Mouse (Mus musculus) Patski (cell line): ENCODE measurements around the gene Fam43a. TPM values are rescaled to one million over a fixed set of nuclear protein-coding genes. Genes with fewer than 3 reads are reported as not detected.

Experiments used
- ATAC-seq: fragments of 100-300 bp; one replicate; pipeline ENCODE4 v1.8.0; 2021
- CTCF ChIA-PET: fragments of 350-600 bp; sonication (Branson Sonifier 250); formaldehyde crosslinking; loops from one replicate; lab custom pipeline; 2022; ENCODE audit warnings: inconsistent platforms; lab: Charles Lee
- POLR2A ChIA-PET: fragments of 350-600 bp; sonication (Branson Sonifier 250); formaldehyde crosslinking; loops from one replicate; lab custom pipeline; 2022; ENCODE audit warnings: antibody characterized with exemption, inconsistent platforms; lab: Charles Lee
- DNase-seq: peaks from one replicate; pipeline ENCODE4 v3.0.0-alpha.2; 2011; ENCODE audit warnings: low read depth, low spot score
- H3K27me3 ChIP-seq: fragments of 371-371 bp; one replicate; pipeline ENCODE4 v1.5.1; 2021
- CTCF ChIP-seq: fragments of 100-300 bp; IDR thresholded peaks from one replicate; pipeline ENCODE4 v1.5.1; 2021
- in situ Hi-C: fragments of 300-500 bp; cut with MboI; formaldehyde crosslinking; loops from 3 replicates; pipeline ENCODE4 v1.11.1; 2018; ENCODE audit warnings: low pct_unique_long_range_greater_than_20kb, mixed read lengths
- polyA plus RNA-seq: library from polyadenylated mRNA; unstranded; gene quantifications from one replicate; pipeline ENCODE4 v1.2.3, GENCODE M21; 2021

Gene Fam43a
- polyA plus RNA-seq, 1 experiment from 2014 or later: 94.0 TPM

GRCm38 (mm10) chr16:30571378-30571777 lies 28.1 kb upstream of the Fam43a start:
- CTCF ChIA-PET: interaction anchor here (1.1 to 1.3 kb wide), 2 partner anchors 10 to 499 kb away, joined by 4 read pairs; no protein-coding TSS in a partner anchor

GRCm38 (mm10) chr16:30572239-30572638 lies 27.3 kb upstream of the Fam43a start:
- H3K27me3 ChIP-seq: no peaks in the 10 kb centered on the region
- in situ Hi-C loops: no loop called here
- ChIA-PET CTCF (interaction anchor here (0.8 to 1.3 kb wide), 6 partner anchors 9 to 498 kb away, joined by 3 to 4 read pairs (median 4); no protein-coding TSS in a partner anchor), POLR2A (interaction anchor here (0.6 kb wide), 1 partner anchor 31 kb away, joined by 3 read pairs; no protein-coding TSS in a partner anchor)
- DNase-seq: no peak
- TF ChIP-seq CTCF: no peak
- peak; percentile 87 for ATAC-seq

More at GRCm38 (mm10) chr16:30571378-30571777, 28.1 kb upstream of the Fam43a start:
- POLR2A ChIA-PET: no interaction called here
- ATAC-seq: no peak
- no peak for DNase-seq
- TF ChIP-seq CTCF: no peak
- in situ Hi-C loops: no loop called here
- no peaks in the 10 kb centered on the region for H3K27me3 ChIP-seq

GRCm38 (mm10) chr16:30575815-30576214 lies 23.7 kb upstream of the Fam43a start:
- in situ Hi-C loops: no loop called here
- H3K27me3 ChIP-seq: no peaks in the 10 kb centered on the region
- ATAC-seq (no peak), DNase-seq (no peak)
- ChIA-PET CTCF (no interaction called here), POLR2A (no interaction called here)
- no peak for TF ChIP-seq CTCF

GRCm38 (mm10) chr16:30576392-30576791 lies 23.1 kb upstream of the Fam43a start:
- no peak for TF ChIP-seq CTCF
- POLR2A ChIA-PET: no interaction called here
- ATAC-seq: no peak
- no peak for DNase-seq
- in situ Hi-C loops: no loop called here
- CTCF ChIA-PET: no interaction called here
- no peaks in the 10 kb centered on the region for H3K27me3 ChIP-seq

GRCm38 (mm10) chr16:30580765-30581164 lies 18.8 kb upstream of the Fam43a start:
- no peak for ATAC-seq

GRCm38 (mm10) chr16:30586935-30587493 lies 12.5 kb upstream of the Fam43a start:
- ChIA-PET POLR2A (no interaction called here), CTCF (interaction anchor here (0.9 kb wide), 1 partner anchor 15 kb away, joined by 3 read pairs; no protein-coding TSS in a partner anchor)
- DNase-seq (no peak), ATAC-seq (no peak)
- H3K27me3 ChIP-seq: no peaks in the 10 kb centered on the region
- in situ Hi-C loops: no loop called here
- TF ChIP-seq CTCF: no peak

More at GRCm38 (mm10) chr16:30580765-30581164, 18.8 kb upstream of the Fam43a start:
- in situ Hi-C loops: no loop called here
- POLR2A ChIA-PET: no interaction called here
- no peak for DNase-seq
- CTCF ChIA-PET: interaction anchor here (1.1 to 1.9 kb wide), 2 partner anchors 9 to 492 kb away, joined by 3 to 4 read pairs; no protein-coding TSS in a partner anchor
- no peaks in the 10 kb centered on the region for H3K27me3 ChIP-seq
- no peak for TF ChIP-seq CTCF

DNA sequence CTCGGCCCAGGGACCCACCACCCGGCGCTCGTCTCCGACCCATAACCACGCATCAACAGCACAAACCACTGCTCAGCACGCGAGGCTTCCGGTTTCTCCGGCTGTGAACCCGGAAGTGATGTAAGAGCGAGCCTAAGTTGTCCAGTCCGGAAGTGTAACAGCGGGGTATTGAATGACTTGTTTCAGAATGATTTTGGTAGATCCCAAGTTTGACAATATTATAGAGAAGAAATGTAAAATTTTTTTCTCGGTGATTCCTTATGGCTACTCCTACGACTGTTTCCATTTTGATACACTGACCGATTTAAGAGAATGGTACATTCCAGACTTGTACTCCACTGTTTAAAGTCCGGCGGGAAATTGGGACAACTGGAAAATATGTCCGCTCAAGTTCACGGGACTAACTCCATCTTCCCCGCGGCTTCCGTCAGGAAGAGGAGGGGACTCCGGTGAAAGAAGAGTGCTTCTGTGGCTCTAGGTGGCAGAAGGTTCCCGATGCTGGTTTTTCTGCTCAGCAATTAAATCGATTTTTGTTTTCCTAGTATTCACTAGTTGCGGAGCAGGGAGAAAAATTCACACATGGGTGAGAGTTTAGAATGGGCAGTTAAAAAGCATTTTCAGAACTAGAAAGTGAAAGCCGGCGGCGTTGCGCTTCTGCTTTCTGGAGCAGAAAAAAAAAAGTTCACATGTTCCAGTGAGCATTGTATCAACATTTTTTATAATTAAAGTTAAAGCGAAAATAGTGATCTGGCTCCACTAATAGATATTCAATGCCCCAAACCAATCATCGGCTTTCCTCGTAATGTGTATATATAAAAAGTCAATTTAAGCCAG lies 11.8 kb upstream of the Fam43a start, which contains the start of gene Lsg1:
Gene Lsg1 (minus strand): TSS at position 99 of the 834 bp plus-strand sequence.
- peak; percentile 94 for DNase-seq
- ChIA-PET CTCF (no interaction called here), POLR2A (no interaction called here)
- in situ Hi-C loops: no loop called here
- TF ChIP-seq CTCF: peak; percentile 73
- no peaks in the 10 kb centered on the region for H3K27me3 ChIP-seq
- ATAC-seq: peak; percentile 54

DNA sequence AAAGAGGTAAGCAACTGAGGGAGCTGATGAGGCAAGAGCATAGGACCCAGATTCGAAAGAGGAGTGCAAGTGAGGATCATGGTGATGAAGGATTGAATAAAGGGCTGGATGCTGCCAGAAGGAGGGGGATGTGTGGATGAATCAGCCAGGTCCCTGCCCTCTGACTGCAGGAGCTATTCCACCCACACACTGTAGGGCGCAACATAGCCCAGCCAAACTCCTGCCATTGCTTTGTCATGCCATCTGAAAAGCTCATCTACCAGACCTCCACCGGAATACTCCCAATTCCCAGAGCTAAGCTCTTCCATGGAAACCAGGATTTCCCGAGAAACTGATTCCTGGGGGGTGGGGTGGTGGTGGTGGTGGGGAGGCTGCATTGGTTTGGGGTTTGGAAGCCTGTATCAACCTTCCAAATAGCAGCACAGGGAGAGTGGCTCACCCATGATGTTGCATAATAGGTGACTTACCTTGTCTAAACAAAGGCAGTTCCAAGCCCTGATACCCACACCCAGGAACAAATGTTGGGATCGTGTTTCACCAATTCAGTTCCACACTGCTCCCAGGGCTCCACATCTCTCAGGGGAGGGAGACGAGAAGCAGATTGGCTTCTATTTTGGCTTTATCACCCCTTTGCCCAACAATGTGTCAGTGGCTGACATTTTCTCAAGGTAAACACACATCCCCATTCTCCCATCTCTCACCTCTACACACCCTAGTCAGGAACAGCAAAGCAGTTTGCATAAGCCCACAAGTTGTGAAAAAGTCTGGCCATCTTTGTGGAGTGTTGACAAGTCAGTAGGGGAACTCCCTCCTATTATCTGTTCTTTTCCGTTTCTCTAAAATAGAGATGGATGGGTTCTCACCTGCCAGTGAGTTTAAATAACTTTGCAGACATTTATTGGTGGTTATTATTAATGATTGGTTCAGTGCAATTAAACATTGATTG lies 9.0 kb upstream of the Fam43a start:
- POLR2A ChIA-PET: interaction anchor here (0.7 kb wide), 2 partner anchors 318 to 490 kb away, joined by 3 to 5 read pairs; no protein-coding TSS in a partner anchor
- in situ Hi-C loops: loop anchor here (5.0 to 10.0 kb wide), 2 partner anchors 482 to 764 kb away; no protein-coding TSS in a partner anchor
- H3K27me3 ChIP-seq: no peaks in the 10 kb centered on the region
- CTCF ChIA-PET: no interaction called here
- peak; percentile 40 for TF ChIP-seq CTCF
- ATAC-seq: no peak
- no peak for DNase-seq

DNA sequence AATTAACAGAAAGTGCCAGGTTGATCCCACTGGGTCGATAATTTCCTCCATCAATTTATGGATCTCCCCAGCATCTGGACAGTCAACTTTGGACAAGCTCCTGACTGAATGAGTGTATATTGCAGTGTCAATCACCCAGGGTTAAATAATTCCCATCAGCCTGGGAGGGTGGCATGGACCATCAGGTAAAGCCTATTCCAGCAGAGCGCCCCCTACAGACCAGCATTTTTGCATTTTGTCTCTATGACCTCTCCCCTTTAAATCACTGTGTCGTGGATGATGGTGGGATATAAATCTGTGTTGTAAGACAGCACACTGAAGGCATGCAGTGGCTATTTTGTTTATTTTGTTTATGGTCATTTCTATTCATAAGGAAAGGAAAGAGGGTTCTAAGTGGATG lies 7.5 kb upstream of the Fam43a start:
- CTCF ChIA-PET: interaction anchor here (1.7 kb wide), 1 partner anchor 383 kb away, joined by 7 read pairs; no protein-coding TSS in a partner anchor
- DNase-seq (no peak), ATAC-seq (no peak)
- no peak for TF ChIP-seq CTCF
- no peaks in the 10 kb centered on the region for H3K27me3 ChIP-seq
- POLR2A ChIA-PET: interaction anchor here (0.7 kb wide), 1 partner anchor 185 kb away, joined by 4 read pairs; no protein-coding TSS in a partner anchor
- in situ Hi-C loops: loop anchor here (5.0 to 10.0 kb wide), 2 partner anchors 480 to 763 kb away; no protein-coding TSS in a partner anchor
